Mouse (Mus musculus) central nervous system, embryonic 14 days (tissue): ENCODE data around the gene Cldn16. TPM values are rescaled to one million over a fixed set of nuclear protein-coding genes. Genes with fewer than 3 reads are reported as not detected.

ENCODE experiments used
- polyA plus RNA-seq: library from polyadenylated mRNA; depleted of rRNA; stranded (reverse); fragments of >200 nt; gene quantifications from 2 replicates; pipeline ENCODE4 v1.2.3, GENCODE M21; 2012; rRNA removed

The Cldn16 gene
- polyA plus RNA-seq: not detected in 2 replicates

GRCm38 (mm10) chr16:26462835-26463234 lies at the start of gene Cldn16:
Gene Cldn16, plus strand, starts transcription at chr16:26463135.

GRCm38 (mm10) chr16:26526669-26527068 lies 63.7 kb downstream of the Cldn16 start, which contains the start of gene Tmem207:
Gene Tmem207, minus strand, starts transcription at chr16:26526769.

Other genes starting within 250 kb of the Cldn16 start
- gene Cldn1, start 91.3 kb upstream of the Cldn16 start, polyA plus RNA-seq: 3.9 and 5.9 TPM in 2 replicates
- 0.14 and 0.16 TPM in 2 replicates for gene Tmem207, start 63.6 kb downstream of the Cldn16 start, polyA plus RNA-seq
- 4.9 and 6.2 TPM in 2 replicates for gene Il1rap, start 118.6 kb downstream of the Cldn16 start, polyA plus RNA-seq